Mouse (Mus musculus): ENCODE measurements around the gene Nxn. TPM values are rescaled to one million over a fixed set of nuclear protein-coding genes. Genes with fewer than 3 reads are reported as not detected.

The Nxn gene
- 15.2 TPM for polyA plus RNA-seq (2014; fragmentation: Illumina TruSeq; extraction: RNeasy Lipid Tissue Mini Kit (QIAGEN cat#74804); ENCODE audit: insufficient read depth, low read depth, low replicate concordance)

DNA sequence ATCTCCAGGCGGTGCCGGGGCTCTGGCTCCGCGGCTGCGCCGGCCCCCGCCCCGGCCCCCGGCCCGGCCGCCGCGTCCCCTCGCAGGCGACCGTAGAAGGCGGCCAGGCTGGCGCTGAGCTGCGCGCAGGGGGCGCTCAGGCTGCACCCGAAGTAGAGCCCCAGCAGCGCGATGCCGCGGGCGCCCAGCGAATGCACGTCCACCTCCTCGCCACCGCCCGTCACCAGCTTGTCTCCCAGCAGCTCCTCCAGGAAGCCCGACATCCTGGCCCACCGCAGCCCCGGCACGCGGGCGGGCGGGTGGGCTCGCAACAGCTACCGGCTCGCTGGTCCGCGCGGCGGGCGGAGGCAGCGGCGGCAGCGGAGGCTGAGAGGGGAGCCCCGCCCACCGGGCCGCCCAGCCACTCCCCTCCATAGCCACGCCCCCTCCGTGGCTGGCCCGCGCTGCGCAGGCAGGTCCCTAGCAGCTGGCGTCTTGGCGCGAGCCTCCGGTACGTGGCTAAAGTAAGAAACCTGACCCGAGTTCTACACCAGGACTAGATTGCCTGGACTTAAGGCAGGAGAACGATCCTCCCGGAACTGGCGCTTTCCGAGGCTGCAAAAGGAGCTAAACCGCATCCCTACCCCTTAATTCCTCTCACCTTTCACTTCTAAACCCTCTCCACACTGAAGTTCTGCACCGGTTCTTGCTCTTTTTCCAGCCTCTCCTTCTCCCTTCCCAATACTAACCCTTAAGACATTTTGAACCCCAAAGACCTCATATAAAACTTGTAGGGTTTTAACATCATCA lies at the start of gene Nxn:
TSS of gene Nxn (minus strand) at position 343 of the 789 bp plus-strand sequence.

DNA sequence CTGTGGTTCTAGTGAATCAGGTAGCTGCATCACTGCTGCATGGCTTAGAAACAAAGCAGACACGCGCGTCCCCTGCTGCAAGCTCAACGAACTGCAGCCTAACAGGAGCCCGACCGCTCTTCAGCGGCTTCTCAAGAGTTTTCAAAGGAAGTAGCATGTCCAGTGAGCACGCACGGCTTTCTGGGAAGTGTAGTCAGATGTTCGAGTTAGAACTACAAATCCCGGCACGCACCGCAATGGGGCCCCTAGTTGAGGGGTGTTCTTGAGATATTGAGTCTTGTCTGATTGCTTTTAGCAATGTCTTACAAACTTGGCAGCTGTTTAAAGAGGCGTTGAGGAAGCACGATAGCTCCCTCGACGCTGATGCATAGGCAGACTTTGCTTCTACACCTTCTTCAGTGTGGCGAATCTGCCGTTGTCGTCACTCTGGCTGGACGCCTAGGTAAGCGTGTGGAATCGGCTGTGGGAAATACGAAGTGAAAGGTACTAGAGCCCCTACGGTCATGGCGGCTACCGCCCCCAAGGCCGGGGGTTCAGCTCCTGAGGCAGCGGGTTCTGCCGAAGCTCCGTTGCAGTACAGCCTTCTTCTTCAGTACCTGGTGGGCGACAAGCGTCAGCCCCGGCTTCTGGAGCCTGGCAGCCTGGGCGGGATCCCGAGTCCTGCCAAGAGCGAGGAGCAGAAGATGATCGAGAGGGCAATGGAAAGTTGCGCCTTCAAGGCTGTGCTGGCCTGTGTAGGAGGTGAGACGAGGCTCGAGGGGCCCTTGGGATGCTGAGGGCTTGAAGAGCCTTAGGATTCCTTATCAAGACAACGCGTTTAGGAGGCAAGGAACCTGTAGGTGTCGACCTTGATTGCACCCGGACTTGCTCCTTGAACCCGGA lies 8.0 kb upstream of the Nxn start, which contains the start of gene Timm22:
TSS of gene Timm22 (plus strand) at position 251 of the 882 bp plus-strand sequence.

DNA sequence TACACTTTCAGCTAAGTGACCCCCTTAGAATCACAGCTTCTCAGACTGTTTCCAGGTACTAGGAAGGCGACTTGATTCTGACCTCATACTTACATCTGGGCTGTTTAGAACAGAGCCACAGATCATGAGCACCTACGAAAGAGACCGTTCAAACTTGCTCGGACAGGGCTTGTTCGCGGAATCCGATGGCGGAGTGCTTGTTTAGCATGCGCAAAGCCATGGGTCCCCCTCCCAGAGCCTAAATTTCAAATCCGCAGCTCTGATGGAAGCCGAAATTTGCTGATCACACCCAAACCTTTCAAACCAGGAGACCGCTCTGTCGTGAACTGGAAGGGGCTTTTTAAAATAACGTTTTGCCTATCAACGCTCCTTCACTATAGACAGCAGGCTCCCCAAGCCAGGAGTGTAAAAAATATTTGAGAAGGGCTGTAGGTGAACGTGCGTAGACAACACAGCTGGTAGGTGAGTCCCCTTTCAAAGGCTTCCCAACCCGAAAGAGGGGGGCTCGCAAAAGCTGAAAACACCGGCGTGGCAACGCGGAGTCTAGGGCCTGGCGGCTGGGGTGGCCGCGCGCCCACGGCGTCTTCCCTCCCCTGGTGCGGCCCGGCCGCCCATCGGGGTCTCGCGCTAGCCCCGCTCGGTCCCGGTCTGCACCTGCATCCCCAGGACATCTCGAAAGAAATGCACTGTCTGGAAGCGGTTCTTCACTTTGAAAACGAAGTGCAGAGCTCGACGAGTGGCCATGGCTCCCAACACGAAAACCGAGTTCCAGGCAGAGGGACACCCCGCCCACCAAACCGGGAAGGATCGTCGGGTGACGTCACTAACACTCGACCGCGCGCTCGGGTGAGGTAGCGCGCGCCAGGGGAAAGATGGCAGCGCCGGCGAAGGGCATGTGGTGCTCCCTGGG lies 155.8 kb downstream of the Nxn start, which contains the start of the genes Mrm3 and Glod4:
TSS of gene Mrm3 (plus strand) at position 815 of the 910 bp plus-strand sequence.
TSS of gene Glod4 (minus strand) at position 825 of the 910 bp plus-strand sequence.

DNA sequence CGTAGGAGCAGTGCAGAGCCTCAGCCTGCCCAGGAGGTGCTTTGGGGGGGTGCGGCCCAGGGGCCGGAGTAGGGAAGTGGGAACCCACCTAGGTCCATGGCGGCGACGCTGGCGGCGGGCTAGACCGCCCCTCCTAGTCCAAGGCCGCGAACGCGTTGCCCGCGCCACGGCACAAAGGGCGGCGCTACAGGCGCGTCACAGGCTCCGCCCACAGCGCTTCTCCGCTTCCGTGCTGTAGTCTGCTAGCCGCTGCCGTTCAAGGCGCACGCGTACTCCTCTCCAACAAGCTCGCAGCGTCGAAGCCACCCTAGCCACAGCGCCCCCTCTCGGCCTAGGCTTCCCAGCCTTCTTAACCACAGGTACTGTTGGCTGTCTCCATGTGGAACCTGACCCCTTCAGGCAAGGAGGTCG lies 181.5 kb downstream of the Nxn start, which contains the start of the genes Dbil5 and Gemin4:
TSS of gene Dbil5 (plus strand) at position 219 of the 411 bp plus-strand sequence.
TSS of gene Gemin4 (minus strand) at position 275 of the 411 bp plus-strand sequence.

Other genes with a start within 250 kb of the Nxn start
- gene Vps53, start 219.5 kb downstream of the Nxn start, polyA plus RNA-seq (2014; fragmentation: Illumina TruSeq; extraction: RNeasy Lipid Tissue Mini Kit (QIAGEN cat#74804); ENCODE audit: insufficient read depth, low read depth, low replicate concordance) = 26.0 TPM
- gene Fam57a, start 219.5 kb downstream of the Nxn start, polyA plus RNA-seq (2014; fragmentation: Illumina TruSeq; extraction: RNeasy Lipid Tissue Mini Kit (QIAGEN cat#74804); ENCODE audit: insufficient read depth, low read depth, low replicate concordance) = 12.7 TPM
- gene Dbil5, start 181.5 kb downstream of the Nxn start, polyA plus RNA-seq (2014; fragmentation: Illumina TruSeq; extraction: RNeasy Lipid Tissue Mini Kit (QIAGEN cat#74804); ENCODE audit: insufficient read depth, low read depth, low replicate concordance) = 0.51 TPM
- 6.9 TPM for gene Gemin4, start 181.5 kb downstream of the Nxn start, polyA plus RNA-seq (2014; fragmentation: Illumina TruSeq; extraction: RNeasy Lipid Tissue Mini Kit (QIAGEN cat#74804); ENCODE audit: insufficient read depth, low read depth, low replicate concordance)
- 5.8 TPM for gene Mrm3, start 155.4 kb downstream of the Nxn start, polyA plus RNA-seq (2014; fragmentation: Illumina TruSeq; extraction: RNeasy Lipid Tissue Mini Kit (QIAGEN cat#74804); ENCODE audit: insufficient read depth, low read depth, low replicate concordance)
- gene Glod4, start 155.4 kb downstream of the Nxn start, polyA plus RNA-seq (2014; fragmentation: Illumina TruSeq; extraction: RNeasy Lipid Tissue Mini Kit (QIAGEN cat#74804); ENCODE audit: insufficient read depth, low read depth, low replicate concordance) = 56.2 TPM
- gene Timm22, start 7.8 kb upstream of the Nxn start, polyA plus RNA-seq (2014; fragmentation: Illumina TruSeq; extraction: RNeasy Lipid Tissue Mini Kit (QIAGEN cat#74804); ENCODE audit: insufficient read depth, low read depth, low replicate concordance) = 25.8 TPM
- gene Abr, start 223.2 kb upstream of the Nxn start, polyA plus RNA-seq (2014; fragmentation: Illumina TruSeq; extraction: RNeasy Lipid Tissue Mini Kit (QIAGEN cat#74804); ENCODE audit: insufficient read depth, low read depth, low replicate concordance) = 15.2 TPM

Data from lung, adult 10 weeks (tissue).